Mouse (Mus musculus) ES-E14 (cell line): ENCODE data around the gene Frem2. TPM values are rescaled to one million over a fixed set of nuclear protein-coding genes. Genes with fewer than 3 reads are reported as not detected.

Experiments used
- DNase-seq: peaks from one replicate; pipeline ENCODE4 v3.0.0-alpha.2; 2013; ENCODE audit warnings: low read depth, low spot score
- H3K27ac ChIP-seq: 2 replicates; pipeline ENCODE4 v1.5.1; 2012; ENCODE audit warnings: low read depth, mild to moderate bottlenecking, low read length, moderate library complexity, mixed read lengths; ENCODE audit not compliant: poor library complexity, insufficient read depth, severe bottlenecking
- H3K36me3 ChIP-seq: 2 replicates; pipeline ENCODE4 v1.6.1; 2012; ENCODE audit warnings: mild to moderate bottlenecking, low read length, moderate library complexity, mixed read lengths; ENCODE audit not compliant: control insufficient read depth, poor library complexity, insufficient read depth, severe bottlenecking
- H3K4me1 ChIP-seq, 2 experiments: fragments of 150-350 bp in 1 of 2; sonication (generic) in 1 of 2; 2 replicates each; pipeline ENCODE4 v1.6.1; 2012; ENCODE audit warnings: low read length in 2 of 2, mild to moderate bottlenecking in 1 of 2, mixed read lengths in 1 of 2; ENCODE audit not compliant: control insufficient read depth in 2 of 2, insufficient read depth in 2 of 2, poor library complexity in 1 of 2
- H3K4me3 ChIP-seq, 2 experiments: fragments of 150-350 bp in 1 of 2; sonication (generic) in 1 of 2; 2 replicates each; pipeline ENCODE4 v1.5.1; 2012; ENCODE audit warnings: low read length in 2 of 2, low read depth in 1 of 2, mild to moderate bottlenecking in 1 of 2, mixed read lengths in 1 of 2; ENCODE audit not compliant: insufficient read depth in 1 of 2, poor library complexity in 1 of 2, severe bottlenecking in 1 of 2
- H3K9ac ChIP-seq: 2 replicates; pipeline ENCODE4 v1.6.1; 2012; ENCODE audit warnings: low read depth, mild to moderate bottlenecking, low read length, mixed read lengths; ENCODE audit not compliant: poor library complexity, insufficient read depth, severe bottlenecking
- H3K9me3 ChIP-seq: fragments of 150-350 bp; sonication (generic); 2 replicates; pipeline ENCODE4 v1.6.1; 2012; ENCODE audit warnings: low read depth, mild to moderate bottlenecking, low read length; ENCODE audit not compliant: control insufficient read depth, insufficient read depth
- CHD2 ChIP-seq: IDR thresholded peaks from 2 replicates; pipeline ENCODE4 v1.6.1; 2014; ENCODE audit warnings: mild to moderate bottlenecking, low read depth, low read length, inconsistent platforms
- HCFC1 ChIP-seq: IDR thresholded peaks from 2 replicates; pipeline ENCODE4 v1.6.1; 2012; ENCODE audit warnings: low read length, inconsistent platforms, borderline replicate concordance; ENCODE audit not compliant: insufficient read depth
- MAFK ChIP-seq: IDR thresholded peaks from 2 replicates; pipeline ENCODE4 v1.6.1; 2014; ENCODE audit warnings: mild to moderate bottlenecking, low read depth, low read length, inconsistent platforms; ENCODE audit not compliant: insufficient read depth
- ZC3H11A ChIP-seq: IDR thresholded peaks from 2 replicates; pipeline ENCODE4 v1.6.1; 2012; ENCODE audit warnings: low read depth, mild to moderate bottlenecking, inconsistent platforms, low read length, borderline replicate concordance
- ZNF384 ChIP-seq: IDR thresholded peaks from 2 replicates; pipeline ENCODE4 v1.6.1; 2012; ENCODE audit warnings: low read depth, low read length, inconsistent platforms
- in situ Hi-C, 2 experiments: fragments of 600-800 bp; cut with MboI; formaldehyde crosslinking; loops; one replicate each; pipeline ENCODE4 v1.15.1; 2025; ENCODE audit warnings: low sequenced_read_pairs in 2 of 2, inconsistent platforms in 1 of 2; ENCODE audit not compliant: unreplicated experiment in 2 of 2
- total RNA-seq: library from RNA; depleted of rRNA; stranded (reverse); fragments of 300-350 nt; gene quantifications from 2 replicates; pipeline ENCODE4 v1.2.3, GENCODE M21; 2012

Gene Frem2
- total RNA-seq, 1 experiment, result 7.9 TPM

GRCm38 (mm10) chr3:53580596-53581254 lies 76.4 kb downstream of the Frem2 start:
- no peaks in the 10 kb centered on the region for H3K9me3 ChIP-seq
- no peak overlapping the region for H3K4me3 ChIP-seq
- H3K4me1 ChIP-seq, result peaks cover 0 to 3% of the 10 kb centered on the region in 2 experiments; a peak in 1 of 4 replicates
- no peak overlapping the region for H3K27ac ChIP-seq
- H3K36me3 ChIP-seq, result no peaks in the 10 kb centered on the region
- in situ Hi-C loops, result no loop called here
- H3K9ac ChIP-seq, result no peak overlapping the region
- no peak for DNase-seq
- TF ChIP-seq ZNF384 (no peak), MAFK (no peak), ZC3H11A (no peak)

GRCm38 (mm10) chr3:53579121-53579704 lies 77.9 kb downstream of the Frem2 start:
- Histone ChIP-seq H3K27ac (no peak overlapping the region), H3K4me3 (no peak overlapping the region), H3K4me1 (peaks cover 0 to 3% of the 10 kb centered on the region in 2 experiments; a peak in 1 of 4 replicates), H3K9me3 (no peaks in the 10 kb centered on the region), H3K9ac (no peak overlapping the region), H3K36me3 (no peaks in the 10 kb centered on the region)
- no peak for TF ChIP-seq ZC3H11A
- TF ChIP-seq ZNF384, result no peak
- TF ChIP-seq HCFC1, result no peak
- no peak for TF ChIP-seq MAFK
- no peak for TF ChIP-seq CHD2
- no peak for DNase-seq
- in situ Hi-C loops, result no loop called here

GRCm38 (mm10) chr3:53576320-53577116 lies 80.6 kb downstream of the Frem2 start:
- no peaks in the 10 kb centered on the region for H3K9me3 ChIP-seq
- H3K36me3 ChIP-seq, result no peaks in the 10 kb centered on the region
- H3K4me3 ChIP-seq, result no peak overlapping the region
- in situ Hi-C loops, result no loop called here
- no peak for DNase-seq
- TF ChIP-seq HCFC1 (no peak), MAFK (no peak), ZNF384 (no peak), CHD2 (no peak), ZC3H11A (no peak)
- peaks cover 0 to 3% of the 10 kb centered on the region in 2 experiments; a peak in 1 of 4 replicates for H3K4me1 ChIP-seq
- H3K9ac ChIP-seq, result no peak overlapping the region
- no peak overlapping the region for H3K27ac ChIP-seq

- Histone ChIP-seq H3K4me3 (no peak overlapping the region), H3K27ac (no peak overlapping the region), H3K36me3 (no peaks in the 10 kb centered on the region), H3K9me3 (no peaks in the 10 kb centered on the region), H3K9ac (no peak overlapping the region), H3K4me1 (peaks cover 0 to 3% of the 10 kb centered on the region in 2 experiments; a peak in 1 of 4 replicates)
- no peak for TF ChIP-seq ZNF384
- TF ChIP-seq HCFC1, result no peak
- no peak for TF ChIP-seq MAFK
- TF ChIP-seq CHD2, result no peak
- TF ChIP-seq ZC3H11A, result no peak
- DNase-seq, result no peak
- in situ Hi-C loops, result no loop called here
Measured at GRCm38 (mm10) chr3:53574123-53574522, 83.0 kb downstream of the Frem2 start.
